Mouse (Mus musculus) left cerebral cortex, postnatal 25 days (tissue): ENCODE data around the gene Htra1. TPM values are rescaled to one million over a fixed set of nuclear protein-coding genes. Genes with fewer than 3 reads are reported as not detected.
A peak's percentile ranks its signal among the peaks of the same experiment; 100 is the strongest.

Source experiments
- DNase-seq, 2 experiments: peaks; one replicate each; pipeline ENCODE4 v3.0.0; 2022; ENCODE audit warnings: low spot score in 2 of 2, mixed read lengths in 1 of 2
- intact Hi-C: fragments of 180-260 bp; cut with DNase I; formaldehyde crosslinking; loops from one replicate; pipeline ENCODE4 v1.15.1; 2025
- total RNA-seq, 2 experiments: library from RNA; stranded (reverse); gene quantifications; 2 replicates each; pipeline ENCODE4 v1.2.3; 2021

Gene Htra1
- total RNA-seq, 2 experiments from 2014 or later = 211 to 225 TPM

DNA sequence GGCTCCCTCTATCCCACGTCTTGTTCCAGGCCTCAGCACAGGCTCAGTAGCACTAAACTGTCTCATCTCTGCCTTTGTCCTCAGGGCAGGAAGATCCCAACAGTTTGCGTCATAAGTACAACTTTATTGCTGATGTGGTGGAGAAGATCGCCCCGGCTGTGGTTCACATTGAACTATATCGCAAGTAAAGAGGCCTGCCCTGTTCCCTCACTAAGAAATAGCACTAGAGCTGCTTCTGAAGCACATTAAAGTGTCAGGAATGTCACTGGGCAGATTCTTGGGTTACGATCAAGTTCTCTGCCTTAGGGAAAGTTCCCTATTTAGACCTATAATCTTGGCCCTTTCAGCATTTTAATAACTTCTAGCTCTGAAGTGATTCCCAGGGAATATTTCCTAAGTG, 25.5 kb downstream of the Htra1 start:
- no peak for DNase-seq
- intact Hi-C loops = no loop called here

DNA sequence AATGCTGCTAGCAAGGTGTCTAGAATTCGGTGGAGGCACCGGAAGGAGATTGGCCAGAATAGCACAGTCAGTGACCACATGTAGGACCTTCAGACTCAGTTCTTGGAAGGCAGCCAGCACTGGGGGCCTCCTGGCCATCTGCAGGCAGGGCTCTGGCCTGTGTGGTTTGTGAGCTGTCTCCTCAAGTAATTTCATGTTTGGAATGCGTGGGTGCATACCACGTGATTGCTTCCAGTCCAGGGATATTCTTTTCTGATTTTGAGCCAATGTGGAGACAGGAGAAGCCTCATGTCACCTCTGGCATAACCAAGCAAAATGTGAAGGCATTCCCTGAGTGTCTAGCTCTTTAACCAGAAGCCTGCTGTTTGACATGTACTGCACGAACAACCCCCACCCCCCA, 28.8 kb downstream of the Htra1 start:
- intact Hi-C loops = no loop called here
- peak in 1 of 2 experiments; percentile 52 for DNase-seq

DNA sequence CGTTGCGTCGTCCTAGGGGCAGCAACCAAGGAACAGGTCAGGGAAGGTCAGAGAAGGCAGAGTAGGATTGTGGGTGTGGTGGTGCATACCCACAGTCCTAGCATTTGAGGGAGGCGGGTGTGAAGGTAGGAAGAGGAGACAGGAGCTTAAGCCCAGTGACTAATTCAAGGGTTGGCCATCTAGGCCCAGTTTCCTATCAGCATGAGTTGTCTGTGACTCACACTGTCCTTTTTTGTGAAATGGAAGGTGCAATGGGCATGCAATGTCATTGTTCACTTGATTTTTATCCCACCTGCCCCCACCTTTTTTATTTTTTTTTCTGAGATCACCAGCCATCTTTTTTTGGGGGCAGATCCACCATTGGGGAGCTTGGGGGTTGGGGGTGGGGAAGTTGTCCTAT, 29.5 kb downstream of the Htra1 start:
- peak in 1 of 2 experiments; percentile 39 for DNase-seq
- intact Hi-C loops = no loop called here

DNA sequence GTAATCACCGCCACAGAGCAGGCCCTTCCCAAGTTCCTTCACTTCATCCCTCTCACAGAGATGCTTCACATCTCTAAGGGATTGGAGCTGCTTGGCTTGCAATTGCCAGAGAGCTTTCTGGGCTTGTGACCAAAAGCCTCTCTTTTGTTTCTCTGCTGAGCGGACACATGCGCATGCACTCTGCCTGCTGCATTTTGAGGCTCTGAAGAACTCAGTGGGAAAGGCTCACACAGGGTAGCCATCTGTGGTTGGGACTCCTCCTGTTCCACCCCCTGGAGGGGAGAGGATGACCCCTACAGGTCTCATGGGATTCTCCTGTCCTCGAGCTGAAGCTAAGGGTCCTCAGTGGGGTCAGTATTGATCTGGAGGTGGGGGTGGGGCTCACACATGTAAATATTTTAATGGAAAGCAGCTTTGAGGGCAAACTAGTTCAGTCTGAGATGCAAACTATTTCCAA, 30.0 kb downstream of the Htra1 start:
- intact Hi-C loops = no loop called here
- peak; percentile 46 to 69 for DNase-seq

DNA sequence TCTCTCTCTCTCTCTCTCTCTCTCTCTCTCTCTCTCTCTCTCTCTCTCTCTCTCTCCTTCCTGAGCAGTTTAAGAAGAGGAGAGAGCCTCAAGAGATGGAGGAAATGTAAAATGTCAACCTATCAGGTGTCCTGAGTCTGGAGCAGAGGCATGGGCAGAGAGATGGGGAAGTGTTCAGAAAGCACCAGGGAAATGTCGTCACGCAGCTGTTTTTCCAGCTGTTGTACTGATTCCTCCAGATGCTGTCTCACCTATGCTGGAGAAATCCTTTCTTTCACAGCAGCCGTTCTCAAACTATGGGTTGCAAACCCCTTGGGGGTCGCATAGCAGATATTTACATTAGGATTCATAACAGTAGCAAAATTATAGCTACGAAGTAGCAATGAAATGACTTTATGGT, 30.5 kb downstream of the Htra1 start:
- DNase-seq = no peak
- intact Hi-C loops = no loop called here

DNA sequence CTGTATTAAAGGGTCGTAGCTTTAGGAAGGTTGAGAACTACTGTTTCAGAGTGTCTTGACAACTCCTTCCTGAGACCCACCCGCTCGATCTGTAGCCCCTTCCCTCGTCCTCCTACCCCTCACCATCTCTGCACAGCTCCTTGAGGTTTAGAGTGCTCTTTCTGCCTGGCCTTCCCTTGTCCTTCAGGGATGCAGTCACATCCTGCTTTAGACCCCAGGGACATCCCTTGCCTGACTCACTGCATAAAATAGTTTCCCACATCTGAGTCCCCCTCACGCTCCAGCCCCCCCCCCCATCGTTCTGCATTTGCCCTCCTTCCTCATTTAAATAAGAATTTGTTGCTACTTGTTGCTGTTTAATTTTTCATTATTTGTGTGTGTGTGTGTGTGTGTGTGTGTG, 31.0 kb downstream of the Htra1 start:
- DNase-seq = no peak
- intact Hi-C loops = no loop called here

DNA sequence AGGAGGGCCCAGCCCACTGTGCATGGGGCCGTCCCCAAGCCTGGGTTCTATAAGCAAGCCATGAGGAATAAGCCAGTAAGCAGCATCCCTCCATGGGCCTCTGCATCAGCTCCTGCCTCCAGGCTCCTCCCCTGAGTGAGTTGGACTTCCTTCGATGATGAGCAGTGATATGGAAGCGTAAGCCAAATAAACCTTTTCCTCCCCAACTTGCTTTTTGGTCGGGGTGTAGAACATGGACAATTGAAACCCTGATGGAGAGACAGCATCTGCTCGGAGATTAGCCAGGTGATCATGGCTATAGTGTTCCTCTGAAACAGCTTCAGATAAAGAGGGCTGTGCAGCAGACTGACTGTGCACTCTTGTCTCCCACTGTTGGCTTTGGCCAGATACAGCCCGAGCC, 32.0 kb downstream of the Htra1 start:
- DNase-seq = no peak
- intact Hi-C loops = no loop called here

DNA sequence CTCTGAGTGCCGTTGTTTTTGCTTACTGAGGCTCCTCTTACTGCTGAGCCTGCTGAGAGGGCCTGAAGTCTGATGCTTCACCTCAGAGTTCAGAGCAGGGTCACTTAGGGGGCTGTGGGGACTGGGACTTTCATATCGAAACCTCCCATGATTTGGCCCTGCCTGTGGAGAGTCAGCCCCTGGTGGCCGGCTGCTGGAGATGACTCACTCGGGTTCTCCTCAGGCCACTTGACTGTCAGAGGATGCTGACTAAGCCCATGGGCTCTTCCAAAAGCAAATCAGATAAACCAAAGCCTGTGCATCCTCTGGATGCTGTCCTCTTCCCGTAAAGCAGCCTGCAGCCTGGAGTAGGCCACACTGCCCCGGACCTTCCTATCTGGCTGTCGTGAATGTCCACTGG, 32.6 kb downstream of the Htra1 start:
- intact Hi-C loops = no loop called here
- DNase-seq = peak in 1 of 2 experiments; percentile 43

DNA sequence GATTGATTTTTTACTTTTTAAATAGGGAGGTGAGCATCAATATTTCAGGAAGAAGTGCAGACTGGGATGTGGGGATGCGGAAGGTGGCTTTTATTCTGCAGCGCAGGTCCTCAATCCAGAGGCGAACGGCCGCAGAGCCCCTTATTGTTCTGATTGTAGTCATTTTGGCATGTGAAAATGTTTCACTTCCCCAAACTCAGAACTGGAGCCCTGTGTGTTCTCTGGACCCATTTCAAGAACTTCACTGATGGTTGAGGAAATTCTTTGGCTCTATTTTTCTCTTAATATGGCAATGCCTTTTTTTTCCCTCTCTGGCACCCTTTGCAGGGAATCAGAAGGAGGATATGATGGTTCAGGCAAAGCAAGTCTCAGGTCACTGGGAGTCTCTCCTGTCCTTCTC, 33.2 kb downstream of the Htra1 start:
- DNase-seq = no peak
- intact Hi-C loops = no loop called here

DNA sequence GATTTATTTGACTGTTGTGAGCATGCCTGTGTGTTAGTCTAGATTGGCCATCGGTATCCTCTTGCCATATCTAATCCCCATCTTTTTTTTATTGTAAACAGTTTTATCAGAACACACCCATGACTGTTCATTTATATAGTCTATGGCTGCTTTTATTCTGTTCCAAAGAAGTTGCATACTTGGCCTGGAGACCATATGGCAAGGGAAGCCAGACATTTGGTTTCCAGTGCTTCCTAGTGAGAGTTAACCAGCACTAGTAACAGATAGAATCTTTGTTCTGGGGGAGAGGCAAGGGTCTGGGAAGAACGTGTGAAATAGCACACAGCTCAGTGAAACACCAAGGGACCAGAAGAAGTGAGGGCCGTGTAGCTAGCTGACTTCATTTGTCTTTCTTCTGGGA, 33.6 kb downstream of the Htra1 start:
- no peak for DNase-seq
- intact Hi-C loops = no loop called here

DNA sequence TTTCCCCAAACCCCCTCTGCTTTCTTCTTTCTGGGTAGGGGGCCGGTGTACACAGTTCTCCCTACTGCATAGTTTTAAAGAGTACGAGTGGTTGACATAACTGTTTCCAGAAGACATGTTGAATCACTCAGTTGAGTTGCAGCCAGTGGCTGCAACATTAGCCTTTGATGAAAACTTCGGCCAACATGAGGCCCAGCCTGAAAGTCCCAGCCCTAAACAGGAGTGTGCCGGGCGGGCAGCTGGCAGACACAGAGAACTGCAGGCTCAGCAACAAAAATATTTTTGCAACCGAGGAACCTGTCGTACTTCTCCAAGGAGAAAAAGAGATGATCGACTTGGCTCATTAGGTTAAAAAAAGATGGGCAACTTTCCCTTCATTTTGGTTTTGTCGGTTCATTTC, 36.9 kb downstream of the Htra1 start:
- intact Hi-C loops = no loop called here

DNA sequence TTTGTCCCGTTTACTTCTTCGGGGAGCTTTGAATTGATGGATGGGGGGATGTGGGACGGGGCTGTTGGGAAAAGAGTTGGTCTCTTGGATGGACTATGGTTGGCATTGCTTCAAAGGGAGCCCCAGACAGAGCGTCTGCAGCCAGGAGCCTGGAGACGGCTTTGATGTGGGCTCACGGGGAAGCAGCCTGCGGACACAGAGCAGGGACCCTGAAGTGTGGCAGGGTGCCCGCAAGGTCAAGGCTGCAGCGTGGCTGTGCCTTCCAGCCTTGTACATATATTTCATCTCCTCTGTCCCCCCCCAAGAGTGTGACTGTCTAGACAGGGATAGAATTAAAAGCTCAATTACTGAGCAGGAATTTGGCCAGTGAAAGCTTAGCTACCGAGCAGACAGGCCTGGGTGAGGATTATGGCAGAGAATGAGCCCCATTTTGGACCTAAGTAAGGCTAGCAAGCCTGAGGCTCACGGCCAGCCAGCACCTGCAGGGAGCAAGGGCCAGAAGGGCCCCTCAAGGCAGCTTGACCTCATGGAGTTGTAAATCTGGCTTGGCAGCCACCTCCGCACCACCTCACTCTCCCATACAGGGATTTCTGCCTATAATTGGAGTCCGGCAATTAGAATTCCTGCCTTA, 40.5 kb downstream of the Htra1 start:
- no peak for DNase-seq
- intact Hi-C loops = no loop called here

More for the DNA sequence above, 36.9 kb downstream of the Htra1 start:
- no peak for DNase-seq

DNA sequence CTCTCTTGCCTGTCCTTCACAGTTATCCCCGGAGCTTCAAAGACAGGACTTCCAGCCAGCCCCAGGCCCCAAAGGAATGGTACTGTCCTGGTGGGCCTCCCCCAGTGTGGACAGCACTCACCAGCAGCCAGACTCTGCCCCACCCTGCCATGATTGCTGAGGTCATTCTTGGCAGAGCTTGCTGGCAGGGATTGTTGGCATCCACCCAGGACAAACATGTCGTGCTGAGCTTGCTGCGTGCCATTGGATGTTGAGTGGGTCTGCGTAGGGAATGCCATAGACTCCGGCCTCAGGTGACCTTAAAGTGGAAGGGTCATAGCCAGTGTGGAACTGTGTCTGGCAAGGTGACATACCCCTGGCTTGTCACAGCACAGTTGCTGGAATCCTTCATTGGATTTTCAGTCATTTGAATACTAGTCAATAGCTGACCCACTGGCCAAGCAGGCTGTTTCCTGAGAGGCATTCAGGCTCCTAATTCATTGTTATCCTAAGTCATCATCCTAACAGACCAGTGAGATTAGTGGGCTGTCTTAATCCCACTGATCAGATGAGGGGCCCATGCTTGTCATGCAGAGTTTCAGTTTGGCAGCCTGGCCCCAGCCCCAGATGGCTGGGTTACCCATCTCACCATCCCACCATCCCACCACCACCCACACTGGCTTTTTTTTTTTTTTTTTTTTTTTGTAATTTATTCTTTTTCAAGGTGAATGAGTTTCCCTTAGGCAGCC, 42.0 kb downstream of the Htra1 start:
- intact Hi-C loops = no loop called here

DNA sequence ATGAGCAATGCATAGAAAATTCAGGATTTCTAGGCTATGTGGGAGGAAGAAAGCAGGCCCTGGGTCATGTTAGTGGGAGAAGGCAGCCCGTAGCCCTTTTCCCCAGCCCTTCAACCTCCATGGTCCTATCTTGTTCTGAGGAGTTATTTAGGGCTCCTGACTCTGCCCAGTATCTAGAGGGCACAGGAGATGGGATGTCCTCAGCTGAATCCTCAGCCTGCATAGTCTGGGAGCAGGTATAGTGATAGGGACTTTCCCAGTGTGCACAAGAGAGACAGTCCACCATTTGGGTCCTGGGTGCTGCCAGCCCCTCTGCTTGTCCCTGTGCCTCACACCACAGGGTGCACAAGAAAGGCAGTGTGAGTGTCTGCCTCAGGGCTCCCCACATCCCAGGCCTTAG, 42.6 kb downstream of the Htra1 start:
- intact Hi-C loops = no loop called here
- no peak for DNase-seq

More for the DNA sequence above, 42.0 kb downstream of the Htra1 start:
- peak; percentile 38 to 63 for DNase-seq

DNA sequence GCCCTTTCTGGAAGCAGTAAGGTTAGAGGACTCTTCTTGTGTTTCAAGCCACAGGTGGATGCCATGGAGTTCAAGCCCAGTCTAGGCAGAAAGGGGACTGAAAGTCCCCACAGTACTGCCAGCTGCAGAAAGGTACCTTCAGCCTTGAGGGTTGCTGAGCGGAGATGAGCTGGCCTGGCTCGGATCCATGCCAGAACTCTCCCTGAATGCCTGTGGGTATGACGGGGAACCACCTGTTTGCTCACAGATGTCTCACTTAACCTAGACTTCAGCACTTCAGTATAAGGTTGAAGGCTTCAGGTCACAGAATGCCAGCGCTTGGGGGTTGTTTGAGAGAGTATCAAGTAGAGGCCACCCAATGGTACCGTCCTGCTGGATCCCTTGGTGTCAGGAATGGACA, 44.2 kb downstream of the Htra1 start:
- intact Hi-C loops = no loop called here
- DNase-seq = no peak

DNA sequence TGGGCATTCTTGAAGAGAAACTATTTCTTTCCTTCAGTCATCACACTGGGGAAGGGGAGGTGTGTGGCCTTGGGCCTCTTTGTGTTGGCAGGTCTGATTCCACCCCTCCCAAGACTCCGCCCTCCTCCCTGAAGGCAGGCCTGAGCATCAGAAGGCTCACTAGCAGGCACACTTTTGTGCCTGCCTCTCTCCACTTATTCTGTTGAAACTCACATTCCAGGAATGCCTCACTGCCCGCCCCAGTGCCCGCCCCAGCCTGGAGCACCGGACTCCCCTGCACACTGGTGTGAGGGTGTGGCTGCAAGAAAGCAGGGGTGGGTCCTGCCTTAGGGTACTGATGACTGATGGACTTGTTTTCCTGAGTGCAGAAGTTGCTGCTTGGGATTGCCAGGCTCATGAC, 46.5 kb downstream of the Htra1 start:
- no peak for DNase-seq
- intact Hi-C loops = no loop called here

DNA sequence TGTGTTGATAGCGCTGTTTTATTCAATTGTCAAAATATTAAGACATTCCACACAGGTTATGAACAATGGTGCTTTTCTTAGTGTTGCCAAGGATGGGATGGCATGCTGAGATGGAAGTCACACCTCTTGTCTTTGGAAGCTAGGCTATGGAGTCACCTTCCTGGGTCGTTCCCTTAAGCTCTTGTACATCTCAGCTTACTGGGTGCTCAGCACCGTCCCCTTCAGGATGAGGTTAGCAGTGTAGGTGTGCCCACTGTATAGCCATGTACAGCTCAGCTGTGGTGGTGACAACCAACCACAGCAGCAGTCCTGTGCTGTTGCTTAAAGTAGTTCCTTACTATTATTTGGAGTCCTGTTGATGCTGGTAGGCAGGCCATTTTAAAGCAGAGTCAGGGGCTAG, 47.0 kb downstream of the Htra1 start:
- intact Hi-C loops = no loop called here

DNA sequence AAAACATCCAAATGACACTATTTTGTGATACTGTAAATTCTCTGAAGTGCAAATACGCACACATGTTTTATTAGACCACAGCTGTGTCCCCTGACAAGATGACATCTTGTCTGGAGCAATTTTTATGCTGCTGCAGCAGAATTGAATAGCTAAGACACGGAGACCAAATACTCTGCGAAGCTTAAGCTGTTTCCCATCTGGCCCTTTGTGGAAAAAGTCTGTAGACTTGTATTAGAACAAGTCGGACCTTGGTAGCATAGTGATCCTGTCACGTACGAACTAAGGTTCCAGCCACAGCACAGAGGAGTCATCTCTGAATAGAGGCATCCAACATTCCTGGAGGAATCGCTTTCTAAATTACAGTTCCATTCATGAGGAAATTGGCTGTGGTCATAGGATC, 48.4 kb downstream of the Htra1 start:
- intact Hi-C loops = no loop called here
- no peak for DNase-seq

More for the DNA sequence above, 47.0 kb downstream of the Htra1 start:
- no peak for DNase-seq

DNA sequence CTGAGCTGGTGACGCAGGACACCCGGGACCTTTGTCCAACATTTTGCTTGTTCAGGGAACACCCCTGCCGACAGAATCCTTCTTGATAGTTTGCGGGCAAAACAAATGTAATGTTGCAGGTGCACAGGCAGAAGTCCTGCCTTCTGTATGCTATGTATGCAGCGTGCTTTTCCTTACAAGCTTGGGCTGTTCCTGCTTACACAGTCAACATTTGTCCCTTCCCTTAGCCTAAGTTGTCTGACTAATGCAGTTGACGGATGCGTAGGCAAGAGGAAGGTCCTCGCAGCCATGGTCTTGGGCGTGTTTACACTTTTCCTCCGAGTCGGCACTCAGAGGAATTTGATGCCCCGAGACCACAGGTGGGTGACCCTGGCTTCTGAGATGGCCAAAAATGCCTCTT, 49.3 kb downstream of the Htra1 start:
- no peak for DNase-seq
- intact Hi-C loops = no loop called here

DNA sequence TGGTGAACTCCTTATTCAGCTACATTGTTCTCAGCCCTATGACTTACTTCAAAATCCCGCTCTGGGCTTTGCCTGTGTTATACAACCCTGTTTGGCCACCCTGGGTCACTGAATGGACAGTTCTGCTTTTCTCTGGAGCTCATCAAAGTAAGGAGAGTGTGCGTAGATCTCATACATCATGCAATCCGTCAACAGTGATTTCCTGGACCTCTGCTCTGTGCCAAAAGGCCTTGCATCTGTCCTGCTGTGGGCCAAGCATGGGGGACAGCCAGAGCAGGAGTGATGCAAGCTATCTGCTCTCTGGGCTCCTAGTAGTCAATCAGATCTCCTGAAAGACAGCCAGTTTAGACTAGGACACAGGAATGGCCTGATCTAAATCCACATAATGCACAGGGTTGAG, 49.8 kb downstream of the Htra1 start:
- DNase-seq = no peak
- intact Hi-C loops = no loop called here

DNA sequence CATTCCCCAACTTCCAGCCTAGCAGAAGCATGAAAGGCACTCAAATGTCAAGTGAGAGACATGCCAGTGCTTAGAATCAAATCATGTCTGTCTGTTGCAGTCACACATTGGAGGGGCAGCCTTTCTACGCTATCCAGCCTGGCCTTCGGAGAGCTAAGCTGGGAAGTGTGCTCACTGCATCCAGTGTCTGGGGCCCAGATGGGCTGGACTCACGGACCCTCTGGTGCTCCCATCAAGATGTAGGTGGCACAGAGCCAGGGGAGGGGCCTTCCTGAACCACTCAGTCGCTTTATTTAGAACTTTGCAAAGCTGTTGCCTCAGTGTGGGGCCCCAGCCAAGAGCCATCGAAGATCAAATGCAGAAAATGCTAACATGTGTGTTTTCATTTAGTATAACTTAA, 52.2 kb downstream of the Htra1 start:
- DNase-seq = no peak
- intact Hi-C loops = no loop called here
